Mouse (Mus musculus): ENCODE measurements at regions not wholly inside any gene's neighbourhood (a gene's known extent, or its start where the extent isn't known, plus 50 kb on each side); places are given as distances from the start of the nearest gene placed in this dataset.
A peak's percentile ranks its signal among the peaks of the same experiment; 100 is the strongest.

GRCm38 (mm10) chr2:159981694-159982093, 352.3 kb downstream of the Gm826 start:
- DNase-seq (ENCODE audit: low spot score), result no peak

- DNase-seq (ENCODE audit: low spot score), result no peak
These were observed 383.6 kb downstream of the Gm826 start for GRCm38 (mm10) chr2:159950369-159950768.

GRCm38 (mm10) chr2:159949046-159949445, 384.9 kb downstream of the Gm826 start:
- DNase-seq (ENCODE audit: low spot score), result no peak

GRCm38 (mm10) chr2:159930744-159931143, 403.2 kb downstream of the Gm826 start:
- DNase-seq (ENCODE audit: low spot score), result no peak

- no peak for DNase-seq (ENCODE audit: low spot score)
These were observed 444.3 kb downstream of the Gm826 start for GRCm38 (mm10) chr2:159889701-159890100.

GRCm38 (mm10) chr2:159884773-159885459, 449.0 kb downstream of the Gm826 start:
- no peak for DNase-seq (ENCODE audit: low spot score)

GRCm38 (mm10) chr2:159866981-159867380, 467.0 kb downstream of the Gm826 start:
- DNase-seq (ENCODE audit: low spot score), result no peak

GRCm38 (mm10) chr2:159866391-159866790, 467.6 kb downstream of the Gm826 start:
- DNase-seq (ENCODE audit: low spot score), result no peak

GRCm38 (mm10) chr2:159863185-159863584, 470.8 kb downstream of the Gm826 start:
- no peak for DNase-seq (ENCODE audit: low spot score)

GRCm38 (mm10) chr2:159853891-159854665, 479.9 kb downstream of the Gm826 start:
- peak; percentile 48 for DNase-seq (ENCODE audit: low spot score)

- no peak for DNase-seq (ENCODE audit: low spot score)
These were observed 481.0 kb downstream of the Gm826 start for GRCm38 (mm10) chr2:159852959-159853358.

- no peak for DNase-seq (ENCODE audit: low spot score)
These were observed 501.4 kb downstream of the Gm826 start for GRCm38 (mm10) chr2:159832488-159833113.

- DNase-seq (ENCODE audit: low spot score), result peak; percentile 43
These were observed 507.5 kb downstream of the Gm826 start for GRCm38 (mm10) chr2:159826417-159826816.

GRCm38 (mm10) chr2:159818556-159818955, 515.4 kb downstream of the Gm826 start:
- peak; percentile 30 for DNase-seq (ENCODE audit: low spot score)

GRCm38 (mm10) chr2:159816344-159816743, 517.6 kb downstream of the Gm826 start:
- no peak for DNase-seq (ENCODE audit: low spot score)

Measured in heart, adult 8-10 months (tissue).